Mouse (Mus musculus) urinary bladder, postnatal 36 days (tissue): ENCODE results near the gene Zfp775.
"Not testable (repeated sequence)": the region's sequence is repeated elsewhere in the genome, so short reads cannot be mapped to it uniquely, and the experiment has no call there.

ENCODE experiments used
- DNase-seq, 2 experiments: peaks; one replicate each; pipeline ENCODE4 v3.0.0; 2022; ENCODE audit warnings: low spot score in 2 of 2, mixed read lengths in 1 of 2

The Zfp775 gene

GRCm38 (mm10) chr6:48591221-48591845 is 10.5 kb upstream of the Zfp775 start:
- DNase-seq: no peak

- DNase-seq: no peak
Measured at GRCm38 (mm10) chr6:48591871-48592270, 10.0 kb upstream of the Zfp775 start.

- peak; percentile 88 to 93 for DNase-seq
Measured at GRCm38 (mm10) chr6:48593158-48594042, 8.5 kb upstream of the Zfp775 start, which contains the start of the genes Repin1 and Gm44965. Gene Repin1, plus strand, starts transcription at chr6:48593883. Gene Gm44965, plus strand, starts transcription at chr6:48593941.

GRCm38 (mm10) chr6:48594043-48594738 is 7.7 kb upstream of the Zfp775 start:
- DNase-seq: peak in 1 of 2 experiments; percentile 33

- no peak for DNase-seq
Measured at GRCm38 (mm10) chr6:48595278-48595677, 6.6 kb upstream of the Zfp775 start.

- no peak for DNase-seq
Measured at GRCm38 (mm10) chr6:48596545-48597232, 5.2 kb upstream of the Zfp775 start.

GRCm38 (mm10) chr6:48597233-48597625 is 4.6 kb upstream of the Zfp775 start:
- DNase-seq: no peak

GRCm38 (mm10) chr6:48600594-48600993 is 1.3 kb upstream of the Zfp775 start:
- no peak for DNase-seq

GRCm38 (mm10) chr6:48602080-48602741 is 348 bp downstream of the Zfp775 start:
- DNase-seq: no peak

GRCm38 (mm10) chr6:48608124-48608523 is 6.3 kb downstream of the Zfp775 start:
- no peak for DNase-seq

- DNase-seq: no peak
Measured at GRCm38 (mm10) chr6:48609512-48609911, 7.6 kb downstream of the Zfp775 start.

GRCm38 (mm10) chr6:48610657-48611056 is 8.8 kb downstream of the Zfp775 start:
- no peak for DNase-seq

- no peak for DNase-seq
Measured at GRCm38 (mm10) chr6:48613464-48613863, 11.6 kb downstream of the Zfp775 start.

- no peak for DNase-seq
Measured at GRCm38 (mm10) chr6:48614756-48615155, 12.9 kb downstream of the Zfp775 start.

GRCm38 (mm10) chr6:48620031-48620430 is 18.2 kb downstream of the Zfp775 start:
- no peak for DNase-seq

GRCm38 (mm10) chr6:48622186-48622843 is 20.5 kb downstream of the Zfp775 start:
- DNase-seq: not testable (repeated sequence)

GRCm38 (mm10) chr6:48623460-48623859 is 21.6 kb downstream of the Zfp775 start:
- no peak for DNase-seq

- DNase-seq: no peak
Measured at GRCm38 (mm10) chr6:48626464-48626863, 24.6 kb downstream of the Zfp775 start, which contains the start of gene AI854703. Gene AI854703, plus strand, starts transcription at chr6:48626764.

GRCm38 (mm10) chr6:48626984-48627383 is 25.1 kb downstream of the Zfp775 start:
- peak; percentile 33 to 53 for DNase-seq

GRCm38 (mm10) chr6:48627511-48627924 is 25.7 kb downstream of the Zfp775 start:
- DNase-seq: no peak
